Mouse (Mus musculus) kidney, postnatal 0 days (tissue): ENCODE measurements around the gene Vax1. TPM values are rescaled to one million over a fixed set of nuclear protein-coding genes. Genes with fewer than 3 reads are reported as not detected.

ENCODE experiments used
- ATAC-seq: fragments of 200-750 bp; cut with Nextera tagmentation; replicated peaks from 2 replicates; pipeline ENCODE4 v1.8.0; 2017; ENCODE audit warnings: low read depth, moderate number of reproducible peaks, moderate TSS enrichment, moderate library complexity; ENCODE audit not compliant: low FRiP score
- DNase-seq: peaks from one replicate; pipeline ENCODE4 v3.0.0-alpha.2; 2016; ENCODE audit warnings: low spot score
- H3K27ac ChIP-seq: fragments of 300-500 bp; sonication (generic); 2 replicates; pipeline ENCODE4 v1.5.1; 2014; ENCODE audit warnings: mild to moderate bottlenecking
- H3K27me3 ChIP-seq: fragments of 300-500 bp; sonication (generic); 2 replicates; pipeline ENCODE4 v1.6.1; 2014; ENCODE audit warnings: low read length, mixed read lengths; ENCODE audit not compliant: insufficient read depth
- H3K36me3 ChIP-seq: fragments of 300-500 bp; sonication (generic); 2 replicates; pipeline ENCODE4 v1.6.1; 2014; ENCODE audit warnings: low read length, mixed read lengths; ENCODE audit not compliant: insufficient read depth
- H3K4me1 ChIP-seq: fragments of 300-500 bp; sonication (generic); replicated peaks from 2 replicates; pipeline ENCODE4 v1.6.1; 2014; ENCODE audit warnings: antibody characterized with exemption, low read length, mixed read lengths; ENCODE audit not compliant: insufficient read depth
- H3K4me2 ChIP-seq: fragments of 300-500 bp; sonication (generic); 2 replicates; pipeline ENCODE4 v1.6.1; 2014; ENCODE audit warnings: mild to moderate bottlenecking, low read length, moderate library complexity, mixed read lengths
- H3K4me3 ChIP-seq: fragments of 300-500 bp; sonication (generic); replicated peaks from 2 replicates; pipeline ENCODE4 v1.5.1; 2014; ENCODE audit warnings: low read depth, low read length
- H3K9ac ChIP-seq: fragments of 300-500 bp; sonication (generic); 2 replicates; pipeline ENCODE4 v1.6.1; 2014; ENCODE audit warnings: low read depth, low read length
- H3K9me3 ChIP-seq: fragments of 300-500 bp; sonication (generic); replicated peaks from 2 replicates; pipeline ENCODE4 v1.6.1; 2016; ENCODE audit warnings: low read length, inconsistent platforms, mixed read lengths
- CTCF ChIP-seq: IDR thresholded peaks from 2 replicates; pipeline ENCODE4 v1.5.1; 2016; ENCODE audit warnings: antibody characterized with exemption, low read depth, mild to moderate bottlenecking, moderate library complexity
- WGBS: fragments of 180-500 bp; shearing (Covaris S2); extraction: QIAGEN DNeasy Blood & Tissue Kit; methylation state at CpG from one replicate; pipeline ENCODE4 v1.1.7; 2014; 5-methylcytosine and 5-hydroxymethylcytosine counted together
- polyA plus RNA-seq: library from polyadenylated mRNA; unstranded; fragments of >200 nt; fragmentation: Nextera tagmentation; extraction: Ambion mirVana; gene quantifications from 2 replicates; pipeline ENCODE4 v1.2.1, GENCODE M21; 2015

Vax1 gene
- polyA plus RNA-seq, 1 experiment from 2014 or later = not detected

DNA sequence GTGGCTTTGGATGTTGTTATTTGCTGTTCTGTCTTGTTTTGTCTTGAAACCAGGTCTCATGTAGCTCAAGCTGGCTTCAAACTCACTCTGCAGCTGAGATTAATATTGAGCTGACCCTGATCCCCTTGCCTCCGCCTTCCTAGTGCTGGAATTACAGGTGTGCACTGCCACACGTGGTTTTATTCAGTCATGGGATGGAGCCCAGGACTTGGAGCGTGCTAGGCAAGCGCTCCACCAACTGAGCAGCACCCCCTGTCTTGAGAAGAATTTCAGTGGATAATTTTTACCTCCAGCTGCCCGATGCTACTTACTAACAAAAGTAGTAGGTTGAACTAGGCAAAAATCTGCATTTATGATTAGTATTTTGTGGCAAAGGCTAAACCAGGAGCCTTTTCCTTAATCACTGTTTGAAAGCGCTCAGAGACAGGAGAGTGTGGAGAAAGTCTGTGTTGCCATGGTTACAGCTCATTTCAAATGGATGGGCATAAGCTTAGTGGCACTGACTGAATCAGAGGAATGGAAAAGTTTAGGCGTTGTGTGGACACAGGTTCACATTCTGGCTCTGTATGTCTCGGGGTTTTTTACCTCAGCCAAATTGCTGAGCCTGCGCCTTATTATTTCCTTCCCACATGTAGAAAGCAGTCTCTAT lies 24.2 kb downstream of the Vax1 start:
- H3K4me1 ChIP-seq = no peaks in the 10 kb centered on the region
- WGBS = 62% methylated on average over 9 of the region's 9 CpGs
- TF ChIP-seq CTCF = no peak

DNA sequence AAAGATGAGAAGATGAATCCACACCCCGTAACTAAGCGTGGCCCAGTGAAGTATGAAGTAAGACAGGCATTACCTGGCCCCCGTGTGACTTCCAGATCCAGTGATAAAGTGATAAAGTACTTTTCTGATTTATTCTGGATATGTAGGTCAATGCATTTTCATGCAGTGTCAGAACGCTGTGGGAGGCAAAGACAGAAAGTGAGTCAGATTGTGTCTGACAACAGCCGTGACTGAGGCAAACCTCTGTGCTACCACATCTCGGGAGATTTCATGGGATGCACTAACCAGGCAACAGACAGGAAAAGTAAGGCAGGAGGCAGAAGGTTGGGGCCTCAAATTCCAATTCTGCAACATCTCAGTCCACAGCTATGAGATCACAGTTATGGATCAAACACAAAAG lies 24.8 kb downstream of the Vax1 start:
- Histone ChIP-seq H3K4me1 (no peaks in the 10 kb centered on the region), H3K36me3 (no peaks in the 10 kb centered on the region), H3K27me3 (no peaks in the 10 kb centered on the region), H3K9ac (no peak overlapping the region), H3K4me2 (no peak overlapping the region), H3K27ac (no peak overlapping the region), H3K4me3 (no peak overlapping the region), H3K9me3 (no peaks in the 10 kb centered on the region)
- ATAC-seq = no peak
- TF ChIP-seq CTCF = no peak
- DNase-seq = no peak
- WGBS = 74% methylated on average over 6 of the region's 6 CpGs

More for the DNA sequence above, 24.2 kb downstream of the Vax1 start:
- no peaks in the 10 kb centered on the region for H3K9me3 ChIP-seq
- H3K4me2 ChIP-seq = no peak overlapping the region
- H3K4me3 ChIP-seq = no peak overlapping the region
- DNase-seq (no peak), ATAC-seq (no peak)
- H3K9ac ChIP-seq = no peak overlapping the region
- H3K27ac ChIP-seq = no peak overlapping the region
- no peaks in the 10 kb centered on the region for H3K27me3 ChIP-seq
- no peaks in the 10 kb centered on the region for H3K36me3 ChIP-seq

DNA sequence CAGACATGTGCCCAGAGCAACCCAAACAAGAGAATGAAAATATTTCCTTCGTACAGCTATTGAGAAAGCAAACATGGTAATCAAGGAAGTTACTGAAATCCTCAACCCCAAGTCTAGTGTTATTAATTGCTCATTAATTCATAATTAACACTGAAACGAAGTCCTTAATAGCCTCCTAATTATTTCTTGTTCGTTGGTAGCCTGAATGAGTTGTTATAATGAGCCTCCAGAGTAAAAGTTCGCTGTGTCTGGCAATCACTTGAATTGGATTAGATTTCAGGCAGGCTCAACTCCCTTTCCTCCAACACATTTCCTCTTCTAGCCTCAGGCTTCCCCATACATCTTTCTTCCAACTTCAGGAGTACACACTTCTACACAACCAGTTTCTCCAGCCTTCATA lies 27.6 kb downstream of the Vax1 start:
- Histone ChIP-seq H3K36me3 (no peaks in the 10 kb centered on the region), H3K9me3 (no peaks in the 10 kb centered on the region), H3K4me3 (no peak overlapping the region), H3K4me1 (no peaks in the 10 kb centered on the region), H3K27ac (no peak overlapping the region), H3K9ac (no peak overlapping the region), H3K27me3 (no peaks in the 10 kb centered on the region), H3K4me2 (no peak overlapping the region)
- ATAC-seq (no peak), DNase-seq (no peak)
- no peak for TF ChIP-seq CTCF
- WGBS = 54% methylated on average over 4 of the region's 4 CpGs

DNA sequence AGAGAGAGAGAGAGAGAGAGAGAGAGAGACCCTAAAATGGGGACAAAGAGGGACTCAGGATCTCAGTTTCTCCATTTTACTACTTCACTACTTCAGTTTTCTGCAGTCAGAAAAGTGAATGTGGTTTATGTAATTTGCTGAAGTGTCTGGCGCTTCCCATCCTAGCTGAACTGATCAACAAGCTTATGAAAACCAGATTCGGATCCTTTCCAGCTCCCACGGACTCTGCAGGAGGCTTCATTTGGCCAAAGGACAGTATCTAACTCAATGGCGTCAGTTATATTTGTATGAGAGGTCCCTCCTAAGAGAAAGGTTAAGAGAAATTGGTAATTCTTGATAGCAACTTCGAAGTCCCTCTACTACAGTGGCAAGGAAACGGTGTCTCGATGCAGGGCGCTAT lies 34.5 kb downstream of the Vax1 start:
- Histone ChIP-seq H3K27me3 (no peaks in the 10 kb centered on the region), H3K27ac (no peak overlapping the region), H3K4me1 (no peaks in the 10 kb centered on the region), H3K4me3 (no peak overlapping the region), H3K4me2 (no peak overlapping the region), H3K9ac (no peak overlapping the region), H3K9me3 (no peaks in the 10 kb centered on the region), H3K36me3 (no peaks in the 10 kb centered on the region)
- no peak for ATAC-seq
- WGBS = 64% methylated on average over 8 of the region's 8 CpGs
- DNase-seq = no peak
- no peak for TF ChIP-seq CTCF

DNA sequence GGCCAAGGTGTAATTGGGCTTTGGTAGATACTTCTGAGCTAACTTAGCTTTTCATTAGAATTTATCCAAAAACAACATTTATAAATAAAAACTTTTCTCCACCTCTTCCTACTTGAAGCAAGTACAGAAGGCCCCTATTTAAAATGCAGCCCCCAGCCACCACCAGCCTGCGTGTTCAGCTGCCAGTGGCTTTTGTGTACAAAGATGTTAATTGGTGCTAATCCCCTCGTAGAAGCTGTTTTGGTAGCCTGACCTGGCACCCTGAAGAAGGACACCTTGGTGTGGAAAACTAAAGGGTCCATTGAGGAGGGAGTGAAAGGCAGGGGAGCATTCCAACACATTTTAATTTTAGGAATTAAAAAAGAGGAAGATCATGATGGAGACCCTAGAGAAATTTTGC lies 34.9 kb downstream of the Vax1 start:
- no peaks in the 10 kb centered on the region for H3K4me1 ChIP-seq
- no peak overlapping the region for H3K4me3 ChIP-seq
- H3K27me3 ChIP-seq = no peaks in the 10 kb centered on the region
- DNase-seq = no peak
- H3K4me2 ChIP-seq = no peak overlapping the region
- TF ChIP-seq CTCF = no peak
- no peak for ATAC-seq
- H3K9me3 ChIP-seq = no peaks in the 10 kb centered on the region
- 34% methylated on average over 2 of the region's 2 CpGs for WGBS
- H3K27ac ChIP-seq = no peak overlapping the region
- no peaks in the 10 kb centered on the region for H3K36me3 ChIP-seq
- H3K9ac ChIP-seq = no peak overlapping the region

DNA sequence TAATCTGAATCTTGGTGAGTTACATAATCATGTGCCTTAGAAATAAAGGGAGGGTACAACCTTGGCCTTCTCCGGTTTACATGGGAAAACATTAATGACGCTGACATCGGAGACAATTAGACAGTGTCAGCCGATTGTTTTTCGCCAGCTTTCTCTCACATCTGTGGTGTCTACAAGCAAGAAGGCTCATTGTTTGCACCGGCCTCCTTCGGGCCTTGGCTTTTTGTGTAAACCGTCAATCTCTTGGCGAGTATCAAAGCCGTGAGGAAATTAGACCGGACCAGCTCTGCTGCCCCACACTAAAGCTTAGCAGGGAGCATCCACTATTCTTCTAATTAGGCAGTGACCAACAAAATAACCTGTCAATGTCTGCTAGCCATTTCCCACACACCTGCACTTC lies 36.7 kb downstream of the Vax1 start:
- no peaks in the 10 kb centered on the region for H3K4me1 ChIP-seq
- no peaks in the 10 kb centered on the region for H3K27me3 ChIP-seq
- ATAC-seq = no peak
- H3K27ac ChIP-seq = no peak overlapping the region
- no peak for TF ChIP-seq CTCF
- 56% methylated on average over 11 of the region's 11 CpGs for WGBS
- no peak for DNase-seq
- H3K9me3 ChIP-seq = no peaks in the 10 kb centered on the region
- H3K4me2 ChIP-seq = no peak overlapping the region
- no peaks in the 10 kb centered on the region for H3K36me3 ChIP-seq
- H3K4me3 ChIP-seq = no peak overlapping the region
- H3K9ac ChIP-seq = no peak overlapping the region

DNA sequence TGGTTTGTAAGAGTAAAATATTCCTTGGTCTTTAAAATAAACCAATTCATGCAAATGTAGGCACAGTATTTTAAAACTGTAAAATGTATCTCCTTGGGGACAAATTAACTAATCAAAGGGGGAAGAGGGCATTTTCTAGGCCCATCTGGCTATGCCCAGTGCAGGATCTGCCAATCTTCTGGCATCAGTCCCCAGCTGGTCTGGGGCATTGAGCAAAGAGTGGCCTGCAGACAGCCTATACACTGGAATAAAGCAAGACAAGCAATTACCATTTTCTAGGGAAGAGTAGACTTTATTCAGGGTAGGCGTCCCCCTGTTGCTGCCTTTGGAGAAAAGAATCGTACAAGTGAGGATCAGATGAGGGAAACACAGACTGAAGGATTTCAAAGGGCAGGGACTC lies 40.2 kb downstream of the Vax1 start:
- no peak for DNase-seq
- 84% methylated on average over 2 of the region's 2 CpGs for WGBS
- no peaks in the 10 kb centered on the region for H3K36me3 ChIP-seq
- H3K27me3 ChIP-seq = no peaks in the 10 kb centered on the region
- H3K9ac ChIP-seq = no peak overlapping the region
- TF ChIP-seq CTCF = no peak
- H3K4me2 ChIP-seq = no peak overlapping the region
- no peaks in the 10 kb centered on the region for H3K4me1 ChIP-seq
- H3K4me3 ChIP-seq = no peak overlapping the region
- no peak for ATAC-seq
- H3K27ac ChIP-seq = no peak overlapping the region
- no peaks in the 10 kb centered on the region for H3K9me3 ChIP-seq
